Mouse (Mus musculus): ENCODE measurements around the gene Cenps.

- TF ChIP-seq CTCF (IDR thresholded peaks at IDR 0.05; ENCODE audit: low read depth, low read length): no peak
- no peak for TF ChIP-seq POLR2A (IDR thresholded peaks at IDR 0.05; ENCODE audit: extremely low read depth, insufficient read depth, low read length)
Observed at GRCm38 (mm10) chr4:149125341-149126114, 11.9 kb downstream of the Cenps start.
